Mouse (Mus musculus) forebrain, embryonic 14.5 days (tissue): Measurements from ENCODE around the gene Ankrd44. TPM values are rescaled to one million over a fixed set of nuclear protein-coding genes. Genes with fewer than 3 reads are reported as not detected.

Experiments
- ATAC-seq: fragments of 200-750 bp; cut with Nextera tagmentation; 2 replicates; pipeline ENCODE4 v1.8.0; 2017; ENCODE audit warnings: mild to moderate bottlenecking, moderate library complexity
- DNase-seq: peaks from one replicate; pipeline ENCODE4 v3.0.0-alpha.2; 2015; ENCODE audit warnings: low spot score
- H3K27ac ChIP-seq: fragments of 300-500 bp; sonication (generic); 2 replicates; pipeline ENCODE4 v1.5.1; 2014; ENCODE audit warnings: low read depth, mild to moderate bottlenecking, control low read depth, low read length, moderate library complexity
- H3K27me3 ChIP-seq: fragments of 300-500 bp; sonication (generic); replicated peaks from 2 replicates; pipeline ENCODE4 v1.6.1; 2014; ENCODE audit warnings: low read length, control low read depth, mixed read lengths; ENCODE audit not compliant: control insufficient read depth, insufficient read depth
- H3K36me3 ChIP-seq: fragments of 300-500 bp; sonication (generic); 2 replicates; pipeline ENCODE4 v1.6.1; 2014; ENCODE audit warnings: low read length, control low read depth; ENCODE audit not compliant: control insufficient read depth, insufficient read depth
- H3K4me1 ChIP-seq: fragments of 300-500 bp; sonication (generic); 2 replicates; pipeline ENCODE4 v1.6.1; 2014; ENCODE audit warnings: antibody characterized with exemption, low read length, control low read depth; ENCODE audit not compliant: control insufficient read depth, insufficient read depth
- H3K4me2 ChIP-seq: fragments of 300-500 bp; sonication (generic); 2 replicates; pipeline ENCODE4 v1.6.1; 2014; ENCODE audit warnings: mild to moderate bottlenecking, control low read depth, low read length
- H3K4me3 ChIP-seq: fragments of 300-500 bp; sonication (generic); 2 replicates; pipeline ENCODE4 v1.5.1; 2014; ENCODE audit warnings: low read depth, low read length, control low read depth
- H3K9ac ChIP-seq: fragments of 300-500 bp; sonication (generic); 2 replicates; pipeline ENCODE4 v1.6.1; 2014; ENCODE audit warnings: mild to moderate bottlenecking, low read length, control low read depth, moderate library complexity
- H3K9me3 ChIP-seq: fragments of 300-500 bp; sonication (generic); replicated peaks from 2 replicates; pipeline ENCODE4 v1.6.1; 2016; ENCODE audit warnings: low read length, control low read depth, mixed read lengths; ENCODE audit not compliant: control insufficient read depth
- WGBS: fragments of 180-500 bp; shearing (Covaris S2); extraction: QIAGEN DNeasy Blood & Tissue Kit; methylation state at CpG from one replicate; pipeline ENCODE4 v1.1.7; 2014; 5-methylcytosine and 5-hydroxymethylcytosine counted together
- polyA plus RNA-seq: library from polyadenylated mRNA; unstranded; fragments of >200 nt; fragmentation: Nextera tagmentation; extraction: Ambion mirVana; gene quantifications from 2 replicates; pipeline ENCODE4 v1.2.1, GENCODE M21; 2014

Gene Ankrd44
- polyA plus RNA-seq, 1 experiment from 2014 or later = 18.9 TPM

GRCm38 (mm10) chr1:54789327-54789960, 136.7 kb downstream of the Ankrd44 start:
- Histone ChIP-seq H3K9me3 (no peaks in the 10 kb centered on the region), H3K27ac (no peak overlapping the region), H3K4me3 (no peak overlapping the region), H3K4me2 (no peak overlapping the region), H3K36me3 (no peaks in the 10 kb centered on the region), H3K9ac (no peak overlapping the region), H3K27me3 (no peaks in the 10 kb centered on the region), H3K4me1 (no peaks in the 10 kb centered on the region)
- no peak for ATAC-seq
- no peak for DNase-seq
- 67% methylated on average over 7 of the region's 7 CpGs for WGBS

DNA sequence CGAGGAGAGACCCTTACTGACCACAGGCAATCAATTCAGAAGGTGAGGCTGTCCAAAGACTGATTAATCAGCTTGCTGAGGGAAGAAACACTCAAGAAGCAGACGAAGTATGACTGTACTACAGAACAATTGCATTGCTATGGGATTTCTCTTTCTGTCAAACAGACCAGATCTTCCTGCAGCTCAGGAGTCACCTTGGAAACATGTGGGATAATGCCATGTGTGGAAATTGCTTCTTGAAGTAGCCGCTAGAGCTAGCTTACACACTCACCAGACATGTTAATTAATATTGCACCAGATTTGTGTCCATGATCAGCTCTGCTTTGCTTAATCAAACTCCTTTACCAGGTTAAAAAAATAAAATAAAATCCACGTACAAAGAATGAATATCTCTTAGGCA, 137.8 kb downstream of the Ankrd44 start:
- Histone ChIP-seq H3K4me2 (no peak overlapping the region), H3K36me3 (no peaks in the 10 kb centered on the region), H3K9ac (no peak overlapping the region), H3K27me3 (no peaks in the 10 kb centered on the region), H3K27ac (no peak overlapping the region), H3K4me3 (no peak overlapping the region), H3K4me1 (no peaks in the 10 kb centered on the region), H3K9me3 (no peaks in the 10 kb centered on the region)
- DNase-seq (no peak), ATAC-seq (no peak)
- WGBS = 74% methylated on average over 4 of the region's 4 CpGs

DNA sequence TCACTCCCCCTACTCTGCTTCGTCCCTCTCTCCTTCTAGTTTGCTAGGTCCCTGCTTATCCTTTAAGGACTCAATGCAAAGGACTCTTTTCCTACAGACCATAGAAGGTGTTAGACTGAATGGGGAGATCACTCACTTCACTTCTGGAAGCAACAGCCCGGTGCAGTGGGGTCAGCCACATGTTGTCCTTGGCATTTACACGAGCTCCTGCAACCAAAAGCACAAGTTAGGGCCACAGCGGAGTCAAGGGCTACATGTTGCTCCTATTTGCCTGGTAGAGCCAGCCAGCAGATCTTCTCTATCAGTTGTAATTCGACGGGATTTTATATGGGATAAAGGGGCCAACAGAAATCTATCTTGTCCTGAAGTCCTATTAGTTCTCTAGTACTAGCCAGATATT, 148.0 kb downstream of the Ankrd44 start:
- H3K9ac ChIP-seq = no peak overlapping the region
- H3K4me1 ChIP-seq = no peaks in the 10 kb centered on the region
- no peak for DNase-seq
- no peak overlapping the region for H3K4me2 ChIP-seq
- WGBS = 94% methylated on average over 6 of the region's 6 CpGs
- H3K27me3 ChIP-seq = no peaks in the 10 kb centered on the region
- no peaks in the 10 kb centered on the region for H3K9me3 ChIP-seq
- no peak overlapping the region for H3K27ac ChIP-seq
- H3K4me3 ChIP-seq = no peak overlapping the region
- no peak for ATAC-seq
- no peaks in the 10 kb centered on the region for H3K36me3 ChIP-seq

DNA sequence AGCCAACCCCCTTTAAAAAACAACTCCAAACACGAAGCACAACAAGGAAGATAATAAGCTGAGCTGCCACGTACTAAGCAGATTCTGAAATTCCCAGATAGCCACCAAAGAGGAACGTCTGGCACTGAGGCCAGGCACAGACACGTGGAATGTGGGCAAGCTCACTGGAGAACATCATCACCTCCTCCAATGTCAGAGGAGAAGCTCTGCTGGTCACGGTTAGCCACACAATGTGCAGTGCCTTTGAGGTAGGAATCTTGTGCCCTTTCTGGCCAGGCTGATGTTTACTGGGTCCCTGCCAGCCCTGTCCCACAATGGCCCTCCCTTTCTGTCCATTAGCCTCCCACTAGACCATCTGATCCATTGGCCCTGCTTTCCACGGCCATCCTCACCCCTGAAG, 149.1 kb downstream of the Ankrd44 start:
- Histone ChIP-seq H3K27ac (no peak overlapping the region), H3K4me1 (no peaks in the 10 kb centered on the region), H3K9me3 (no peaks in the 10 kb centered on the region), H3K27me3 (no peaks in the 10 kb centered on the region), H3K4me2 (no peak overlapping the region), H3K9ac (no peak overlapping the region), H3K36me3 (no peaks in the 10 kb centered on the region), H3K4me3 (no peak overlapping the region)
- ATAC-seq (no peak), DNase-seq (no peak)
- 84% methylated on average over 6 of the region's 6 CpGs for WGBS

DNA sequence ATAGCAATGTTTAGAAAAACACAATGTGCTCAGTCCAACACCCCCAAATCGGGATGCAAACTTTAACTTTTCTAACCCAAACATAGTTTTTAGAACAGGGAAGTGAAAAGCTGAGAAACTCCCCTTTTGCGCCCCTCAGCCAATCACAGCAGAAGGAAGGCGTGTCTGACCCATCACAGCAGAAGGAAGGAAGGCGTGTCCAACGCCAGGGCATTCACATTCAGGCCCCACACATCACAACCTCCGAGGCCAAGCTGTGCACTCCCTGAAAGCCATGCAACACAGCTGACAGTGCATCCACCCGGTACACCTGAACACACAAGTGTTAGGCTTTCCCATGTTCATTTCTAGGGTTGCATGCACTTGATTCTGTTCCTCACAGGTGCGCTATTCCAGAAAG, 150.1 kb downstream of the Ankrd44 start:
- ATAC-seq = no peak
- Histone ChIP-seq H3K36me3 (no peaks in the 10 kb centered on the region), H3K9me3 (no peaks in the 10 kb centered on the region), H3K4me1 (no peaks in the 10 kb centered on the region), H3K27ac (no peak overlapping the region), H3K4me3 (no peak overlapping the region), H3K9ac (no peak overlapping the region), H3K27me3 (no peaks in the 10 kb centered on the region), H3K4me2 (no peak overlapping the region)
- WGBS = 48% methylated on average over 8 of the region's 8 CpGs
- DNase-seq = no peak

- DNase-seq (no peak), ATAC-seq (no peak)
- Histone ChIP-seq H3K36me3 (no peaks in the 10 kb centered on the region), H3K4me3 (no peak overlapping the region), H3K27me3 (no peaks in the 10 kb centered on the region), H3K4me2 (no peak overlapping the region), H3K27ac (no peak overlapping the region), H3K9me3 (0 out of 2 replicates have a peak, but pooled peaks cover 2% of the 10 kb centered on the region), H3K9ac (no peak overlapping the region), H3K4me1 (no peaks in the 10 kb centered on the region)
- 65% methylated on average over 5 of the region's 5 CpGs for WGBS
These were observed 153.3 kb downstream of the Ankrd44 start for GRCm38 (mm10) chr1:54772843-54773242.

GRCm38 (mm10) chr1:54771471-54771870, 154.7 kb downstream of the Ankrd44 start:
- 95% methylated on average over 3 of the region's 3 CpGs for WGBS
- no peak for ATAC-seq

DNA sequence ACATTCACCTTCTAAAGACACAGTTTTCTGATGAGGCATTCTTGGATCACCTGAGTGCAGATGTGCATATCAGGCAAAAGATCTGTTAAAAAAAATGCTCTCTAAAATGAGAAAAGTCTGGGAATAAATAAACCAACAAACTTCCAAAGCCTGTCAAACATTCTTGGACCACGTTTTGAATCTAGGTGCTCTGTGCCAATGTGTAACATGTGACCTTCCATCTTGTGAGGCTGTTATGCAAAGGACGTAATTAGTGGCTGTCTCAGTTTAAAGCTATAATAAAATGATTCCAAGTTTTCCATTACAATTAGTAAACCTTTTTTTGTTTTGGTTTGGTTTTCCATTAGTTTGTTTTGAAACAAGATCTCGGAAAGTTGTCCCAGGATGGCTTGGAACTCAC, 159.0 kb downstream of the Ankrd44 start:
- Histone ChIP-seq H3K27ac (no peak overlapping the region), H3K9ac (no peak overlapping the region), H3K9me3 (0 out of 2 replicates have a peak, but pooled peaks cover 2% of the 10 kb centered on the region), H3K27me3 (no peaks in the 10 kb centered on the region), H3K36me3 (no peaks in the 10 kb centered on the region), H3K4me3 (no peak overlapping the region), H3K4me1 (0 out of 2 replicates have a peak, but pooled peaks cover under 1% of the 10 kb centered on the region), H3K4me2 (no peak overlapping the region)
- 77% methylated on average over 3 of the region's 3 CpGs for WGBS
- DNase-seq (no peak), ATAC-seq (no peak)

More at GRCm38 (mm10) chr1:54771471-54771870, 154.7 kb downstream of the Ankrd44 start:
- no peak for DNase-seq
- H3K36me3 ChIP-seq = no peaks in the 10 kb centered on the region
- no peak overlapping the region for H3K4me2 ChIP-seq
- no peaks in the 10 kb centered on the region for H3K4me1 ChIP-seq
- 0 out of 2 replicates have a peak, but pooled peaks cover 2% of the 10 kb centered on the region for H3K9me3 ChIP-seq
- H3K9ac ChIP-seq = no peak overlapping the region
- no peak overlapping the region for H3K4me3 ChIP-seq
- no peak overlapping the region for H3K27ac ChIP-seq
- H3K27me3 ChIP-seq = no peaks in the 10 kb centered on the region

DNA sequence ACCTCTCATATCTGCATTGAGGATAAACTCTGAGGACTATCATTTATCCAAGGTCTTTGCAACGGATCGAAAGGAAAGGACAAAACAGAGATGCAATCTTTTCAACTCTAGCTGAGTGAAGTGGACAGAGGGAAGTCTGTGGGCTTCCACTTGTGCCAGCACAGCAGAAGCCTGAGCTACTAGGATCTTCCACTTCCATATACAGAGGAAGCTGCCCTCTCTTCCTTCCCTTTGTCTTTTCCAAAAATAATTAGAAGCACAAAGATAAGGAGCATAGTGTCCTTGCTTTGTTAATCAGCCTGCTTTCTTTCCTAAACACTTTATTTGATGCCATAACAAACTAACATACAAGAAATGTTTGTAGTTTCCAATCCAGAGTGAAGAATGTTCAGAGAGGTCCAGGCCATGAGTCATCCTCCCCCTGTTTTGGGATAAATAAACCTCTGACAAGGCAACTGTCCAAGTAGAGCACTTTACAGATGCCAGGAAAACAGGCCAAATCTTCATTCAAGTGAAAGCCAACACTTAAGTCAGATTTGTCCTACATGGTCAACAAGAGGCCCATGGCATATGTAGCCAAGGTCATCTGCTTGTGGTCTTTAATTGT, 160.5 kb downstream of the Ankrd44 start:
- WGBS = 88% methylated on average over 2 of the region's 2 CpGs
- ATAC-seq (no peak), DNase-seq (no peak)
- Histone ChIP-seq H3K4me1 (0 out of 2 replicates have a peak, but pooled peaks cover 3% of the 10 kb centered on the region), H3K36me3 (no peaks in the 10 kb centered on the region), H3K27me3 (no peaks in the 10 kb centered on the region), H3K27ac (no peak overlapping the region), H3K9ac (no peak overlapping the region), H3K4me2 (no peak overlapping the region), H3K4me3 (no peak overlapping the region), H3K9me3 (no peaks in the 10 kb centered on the region)
